Mouse (Mus musculus): ENCODE measurements around the gene Mrpl16. TPM values are rescaled to one million over a fixed set of nuclear protein-coding genes. Genes with fewer than 3 reads are reported as not detected.

Mrpl16 gene
- total RNA-seq, 2 experiments from 2014 or later = 103 to 108 TPM

- DNase-seq (ENCODE audit: low spot score) = no peak
- intact Hi-C loops (cut with DNase I) = no loop called here
Measured at GRCm38 (mm10) chr19:11823346-11824065, 53.3 kb downstream of the Mrpl16 start.

Other genes with a start within 250 kb of the Mrpl16 start
- gene Ms4a4d, start 233.6 kb upstream of the Mrpl16 start, total RNA-seq (2021) = 10 to 100 TPM in 1 of 2 experiments, 1 to 10 TPM in 1; 5.6 to 10.3 TPM
- gene Ms4a6d, start 165.5 kb upstream of the Mrpl16 start, total RNA-seq (2021) = 1 to 10 TPM; 2.8 to 3.4 TPM
- under 1 TPM in 1 of 2 experiments, not detected in 1; 0.20 TPM for gene Ms4a2, start 146.7 kb upstream of the Mrpl16 start, total RNA-seq (2021)
- gene Ms4a3, start 129.5 kb upstream of the Mrpl16 start, total RNA-seq (2021) = not detected
- gene Oosp2, start 109.8 kb upstream of the Mrpl16 start, total RNA-seq (2021) = not detected
- not detected for gene Oosp1, start 79.2 kb upstream of the Mrpl16 start, total RNA-seq (2021)
- gene Oosp3, start 73.3 kb upstream of the Mrpl16 start, total RNA-seq (2021) = not detected
- gene Gif, start 22.8 kb upstream of the Mrpl16 start, total RNA-seq (2021) = not detected
- gene Stx3, start 49.0 kb downstream of the Mrpl16 start, total RNA-seq (2021) = 1 to 10 TPM; 3.1 to 4.1 TPM
- not detected for gene Olfr1417, start 68.8 kb downstream of the Mrpl16 start, total RNA-seq (2021)
- gene Olfr1418, start 90.7 kb downstream of the Mrpl16 start, total RNA-seq (2021) = not detected
- gene Olfr1419, start 104.7 kb downstream of the Mrpl16 start, total RNA-seq (2021) = not detected
- gene Olfr1420, start 116.2 kb downstream of the Mrpl16 start, total RNA-seq (2021) = not detected
- 10 to 100 TPM; 25.1 to 25.7 TPM for gene Patl1, start 142.0 kb downstream of the Mrpl16 start, total RNA-seq (2021)
- 10 to 100 TPM; 89.3 to 92.0 TPM for gene Osbp, start 195.6 kb downstream of the Mrpl16 start, total RNA-seq (2021)